Mouse (Mus musculus) midbrain, embryonic 16.5 days (tissue): Measurements from ENCODE around the gene P4htm. TPM values are rescaled to one million over a fixed set of nuclear protein-coding genes. Genes with fewer than 3 reads are reported as not detected.

Experiments used
- ATAC-seq: fragments of 200-750 bp; cut with Nextera tagmentation; 2 replicates; pipeline ENCODE4 v1.8.0; 2017; ENCODE audit warnings: moderate TSS enrichment
- H3K27ac ChIP-seq: fragments of 300-500 bp; sonication (generic); 2 replicates; pipeline ENCODE4 v1.5.1; 2014; ENCODE audit warnings: mild to moderate bottlenecking, low read length, mixed read lengths
- H3K27me3 ChIP-seq: fragments of 300-500 bp; sonication (generic); 2 replicates; pipeline ENCODE4 v1.6.1; 2014; ENCODE audit warnings: low read depth, low read length, mixed read lengths; ENCODE audit not compliant: control insufficient read depth, insufficient read depth
- H3K36me3 ChIP-seq: fragments of 300-500 bp; sonication (generic); 2 replicates; pipeline ENCODE4 v1.6.1; 2014; ENCODE audit warnings: mild to moderate bottlenecking, low read length, moderate library complexity, mixed read lengths; ENCODE audit not compliant: control insufficient read depth, insufficient read depth
- H3K4me1 ChIP-seq: fragments of 300-500 bp; sonication (generic); 2 replicates; pipeline ENCODE4 v1.6.1; 2014; ENCODE audit warnings: mild to moderate bottlenecking, low read length, mixed read lengths; ENCODE audit not compliant: control insufficient read depth, insufficient read depth
- H3K4me2 ChIP-seq: fragments of 300-500 bp; sonication (generic); 2 replicates; pipeline ENCODE4 v1.6.1; 2014; ENCODE audit warnings: mild to moderate bottlenecking, low read length, mixed read lengths
- H3K4me3 ChIP-seq: fragments of 300-500 bp; sonication (generic); 2 replicates; pipeline ENCODE4 v1.5.1; 2014; ENCODE audit warnings: low read depth, mild to moderate bottlenecking, low read length, moderate library complexity, mixed read lengths
- H3K9ac ChIP-seq: fragments of 300-500 bp; sonication (generic); 2 replicates; pipeline ENCODE4 v1.6.1; 2014; ENCODE audit warnings: low read depth, low read length, mixed read lengths
- H3K9me3 ChIP-seq: fragments of 300-500 bp; sonication (generic); replicated peaks from 2 replicates; pipeline ENCODE4 v1.6.1; 2014; ENCODE audit warnings: mild to moderate bottlenecking, low read length, mixed read lengths; ENCODE audit not compliant: control insufficient read depth, poor library complexity, severe bottlenecking
- WGBS: fragments of 180-500 bp; shearing (Covaris S2); extraction: QIAGEN DNeasy Blood & Tissue Kit; methylation state at CpG from one replicate; pipeline ENCODE4 v1.1.7; 2014; 5-methylcytosine and 5-hydroxymethylcytosine counted together
- polyA plus RNA-seq: library from polyadenylated mRNA; unstranded; fragments of >200 nt; fragmentation: Nextera tagmentation; extraction: Ambion mirVana; gene quantifications from 2 replicates; pipeline ENCODE4 v1.2.1, GENCODE M21; 2015

Gene P4htm
- polyA plus RNA-seq, 1 experiment from 2014 or later: 43.1 TPM

- H3K9ac ChIP-seq: peak within 1 kb of the TSS; percentile 91
- H3K4me3 ChIP-seq: peak within 1 kb of the TSS; percentile 79
- H3K4me1 ChIP-seq: peaks cover 32% of the 10 kb centered on the region
- no peaks in the 10 kb centered on the region for H3K9me3 ChIP-seq
- WGBS: under 1% methylated on average over 71 of the region's 73 CpGs
- no peaks in the 10 kb centered on the region for H3K27me3 ChIP-seq
- peak within 1 kb of the TSS; percentile 98 for H3K4me2 ChIP-seq
- H3K27ac ChIP-seq: peak within 1 kb of the TSS; percentile 99
- peak; percentile 86 for ATAC-seq
- H3K36me3 ChIP-seq: peaks cover 22% of the 10 kb centered on the region
These were observed 30.4 kb downstream of the P4htm start, which contains the start of gene Ndufaf3 for GRCm38 (mm10) chr9:108566815-108567776. Gene Ndufaf3 (minus strand): TSS chr9:108567434.

GRCm38 (mm10) chr9:108565881-108566814, 31.3 kb downstream of the P4htm start:
- WGBS: 12% methylated on average over 35 of the region's 35 CpGs

GRCm38 (mm10) chr9:108564131-108564530, 33.3 kb downstream of the P4htm start:
- Histone ChIP-seq H3K27me3 (no peaks in the 10 kb centered on the region), H3K9ac (no peak overlapping the region), H3K4me3 (no peak overlapping the region), H3K4me2 (no peak overlapping the region), H3K4me1 (peaks cover 31% of the 10 kb centered on the region), H3K9me3 (no peaks in the 10 kb centered on the region), H3K27ac (no peak overlapping the region), H3K36me3 (peaks cover 10% of the 10 kb centered on the region)
- WGBS: 88% methylated on average over 7 of the region's 7 CpGs
- ATAC-seq: no peak

More at GRCm38 (mm10) chr9:108565881-108566814, 31.3 kb downstream of the P4htm start:
- H3K9ac ChIP-seq: peak overlapping the region; percentile 91
- peak overlapping the region; percentile 98 for H3K4me2 ChIP-seq
- H3K9me3 ChIP-seq: no peaks in the 10 kb centered on the region
- H3K36me3 ChIP-seq: peaks cover 13% of the 10 kb centered on the region
- H3K4me1 ChIP-seq: peaks cover 37% of the 10 kb centered on the region
- peak overlapping the region; percentile 79 for H3K4me3 ChIP-seq
- ATAC-seq: no peak
- H3K27ac ChIP-seq: peak overlapping the region; percentile 99
- no peaks in the 10 kb centered on the region for H3K27me3 ChIP-seq

GRCm38 (mm10) chr9:108563671-108564070, 33.8 kb downstream of the P4htm start:
- Histone ChIP-seq H3K4me3 (no peak overlapping the region), H3K27me3 (no peaks in the 10 kb centered on the region), H3K4me1 (peaks cover 30% of the 10 kb centered on the region), H3K36me3 (peaks cover 10% of the 10 kb centered on the region), H3K4me2 (no peak overlapping the region), H3K27ac (no peak overlapping the region), H3K9me3 (no peaks in the 10 kb centered on the region), H3K9ac (no peak overlapping the region)
- no peak for ATAC-seq
- WGBS: 93% methylated on average over 8 of the region's 8 CpGs

- peak; percentile 99 for ATAC-seq
- peak within 1 kb of the TSS; percentile 64 for H3K9ac ChIP-seq
- peak within 1 kb of the TSS; percentile 62 for H3K27ac ChIP-seq
- H3K9me3 ChIP-seq: no peaks in the 10 kb centered on the region
- peaks cover 13% of the 10 kb centered on the region for H3K4me1 ChIP-seq
- peaks cover 29% of the 10 kb centered on the region for H3K36me3 ChIP-seq
- WGBS: 0% methylated on average over 52 of the region's 53 CpGs
- peak within 1 kb of the TSS; percentile 47 for H3K4me3 ChIP-seq
- peak within 1 kb of the TSS; percentile 79 for H3K4me2 ChIP-seq
- H3K27me3 ChIP-seq: no peaks in the 10 kb centered on the region
These were observed 37.1 kb downstream of the P4htm start, which contains the start of gene Impdh2 for GRCm38 (mm10) chr9:108560227-108560841. Gene Impdh2 (plus strand): TSS chr9:108560286.

GRCm38 (mm10) chr9:108559169-108559568, 38.3 kb downstream of the P4htm start:
- H3K36me3 ChIP-seq: peaks cover 25% of the 10 kb centered on the region
- no peak overlapping the region for H3K4me2 ChIP-seq
- ATAC-seq: no peak
- 94% methylated on average over 4 of the region's 4 CpGs for WGBS
- no peak overlapping the region for H3K4me3 ChIP-seq
- H3K9ac ChIP-seq: no peak overlapping the region
- no peak overlapping the region for H3K27ac ChIP-seq
- H3K4me1 ChIP-seq: peaks cover 13% of the 10 kb centered on the region
- H3K27me3 ChIP-seq: no peaks in the 10 kb centered on the region
- H3K9me3 ChIP-seq: no peaks in the 10 kb centered on the region

- Histone ChIP-seq H3K4me2 (no peak overlapping the region), H3K4me1 (no peaks in the 10 kb centered on the region), H3K27me3 (no peaks in the 10 kb centered on the region), H3K9me3 (no peaks in the 10 kb centered on the region), H3K9ac (no peak overlapping the region), H3K4me3 (no peak overlapping the region), H3K36me3 (peaks cover 30% of the 10 kb centered on the region), H3K27ac (no peak overlapping the region)
- 97% methylated on average over 1 of the region's 1 CpGs for WGBS
- ATAC-seq: no peak
These were observed 50.6 kb downstream of the P4htm start for GRCm38 (mm10) chr9:108546875-108547274.

GRCm38 (mm10) chr9:108545986-108546385, 51.5 kb downstream of the P4htm start:
- Histone ChIP-seq H3K27me3 (no peaks in the 10 kb centered on the region), H3K4me2 (no peak overlapping the region), H3K9ac (no peak overlapping the region), H3K27ac (no peak overlapping the region), H3K4me3 (no peak overlapping the region), H3K9me3 (no peaks in the 10 kb centered on the region), H3K4me1 (no peaks in the 10 kb centered on the region), H3K36me3 (peaks cover 33% of the 10 kb centered on the region)
- 97% methylated on average over 3 of the region's 3 CpGs for WGBS
- no peak for ATAC-seq
